Mouse (Mus musculus) forelimb bud, embryonic 11.5 days (tissue): ENCODE measurements around the gene Fhit.

ENCODE experiments used
- DNase-seq: peaks from one replicate; pipeline ENCODE4 v3.0.0-alpha.2; 2012; ENCODE audit warnings: low read depth, low spot score

Fhit gene

DNA sequence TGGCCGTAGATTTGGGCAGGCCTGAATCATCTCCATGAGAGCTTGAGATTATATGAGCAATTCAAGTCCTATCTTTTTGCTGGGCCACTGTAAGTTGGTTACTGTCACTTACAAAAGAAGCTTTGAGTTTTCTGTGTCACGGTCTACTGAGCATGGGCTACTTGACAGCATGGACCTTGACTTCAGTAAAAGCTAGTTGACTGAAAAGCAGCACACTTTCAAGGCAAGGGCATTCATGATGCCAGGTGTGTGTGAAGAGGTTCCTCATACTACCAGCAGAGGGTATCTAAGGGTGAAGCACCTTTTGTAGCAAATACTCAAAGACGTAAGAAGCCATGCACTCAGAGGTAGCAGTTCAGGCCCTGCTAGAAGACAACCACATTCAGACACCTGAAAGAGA, 1548.7 kb downstream of the Fhit start:
- no peak for DNase-seq

DNA sequence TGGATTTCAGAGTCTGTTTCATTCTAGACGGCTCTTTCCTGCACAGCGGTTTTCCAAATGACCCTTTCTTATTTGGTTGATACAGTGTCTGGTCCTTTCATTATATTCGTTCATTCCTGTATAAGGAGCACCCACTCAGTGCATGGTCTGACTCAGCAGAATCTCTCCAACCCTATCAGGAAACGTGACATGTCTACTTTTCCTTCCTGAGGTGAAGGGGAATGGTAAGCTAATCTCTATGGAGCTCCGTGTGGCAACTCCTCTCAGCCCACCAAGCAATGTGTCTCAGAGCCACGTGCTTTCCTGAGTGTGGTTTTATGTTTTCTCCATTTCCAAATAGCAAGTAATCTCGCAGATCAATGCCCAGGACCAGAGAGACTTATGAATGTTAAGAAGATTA, 1552.7 kb downstream of the Fhit start:
- no peak for DNase-seq

DNA sequence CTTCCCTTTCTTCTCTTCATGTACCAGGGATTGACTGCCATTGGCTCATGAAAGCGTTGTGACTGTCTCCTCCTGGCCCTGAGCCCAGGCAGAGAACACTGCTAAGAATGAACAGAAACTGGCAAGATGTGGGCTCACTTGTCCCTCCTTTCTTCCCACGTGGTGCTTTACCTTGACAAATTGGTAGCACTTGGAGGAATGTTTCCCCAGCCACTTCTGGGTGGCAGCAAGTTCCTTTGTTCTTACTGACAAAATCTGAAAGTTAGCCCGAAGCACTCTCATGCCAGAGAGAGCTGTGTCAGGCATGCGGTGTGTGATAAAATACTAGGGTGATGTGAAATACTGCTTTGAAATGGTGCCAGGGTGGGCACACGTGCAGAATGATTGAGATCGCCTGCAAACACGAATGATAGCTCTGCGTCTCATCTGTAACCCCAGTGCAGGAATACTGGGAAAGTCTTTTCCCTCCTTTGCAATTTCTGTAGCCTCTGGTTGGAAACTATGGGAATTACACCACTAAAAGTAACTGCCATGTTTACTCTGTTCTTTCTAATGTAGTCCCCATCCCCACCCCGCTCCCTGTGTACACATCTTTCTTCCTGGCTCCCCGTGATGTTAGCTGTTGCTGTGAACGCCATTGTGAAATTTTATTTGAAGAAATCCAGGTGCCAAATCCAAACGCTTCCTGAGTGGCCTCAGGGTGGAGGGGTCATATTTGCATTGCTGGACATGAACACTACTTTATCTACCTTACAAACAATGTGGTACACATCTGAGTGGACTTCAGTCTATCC, 1555.1 kb downstream of the Fhit start:
- DNase-seq: no peak

DNA sequence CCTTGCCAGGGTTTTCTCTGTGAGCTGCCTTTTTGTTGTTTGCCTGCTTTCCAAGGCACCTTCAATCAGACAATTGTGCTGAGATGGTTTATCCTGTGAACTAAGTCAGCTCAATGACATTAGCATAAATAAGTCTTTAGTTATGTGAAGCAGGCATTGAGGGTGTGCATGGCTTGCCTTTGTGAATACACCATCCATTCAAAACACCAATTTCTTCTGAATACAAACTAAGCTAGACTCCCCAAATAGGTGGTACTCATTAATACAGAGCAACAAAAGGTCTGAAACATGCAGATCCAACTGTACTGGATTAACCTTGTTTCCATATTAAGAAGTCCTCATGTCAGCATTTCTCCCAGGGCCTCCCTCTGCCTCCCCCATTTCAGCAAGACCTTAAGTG, 1561.6 kb downstream of the Fhit start:
- DNase-seq: no peak

DNA sequence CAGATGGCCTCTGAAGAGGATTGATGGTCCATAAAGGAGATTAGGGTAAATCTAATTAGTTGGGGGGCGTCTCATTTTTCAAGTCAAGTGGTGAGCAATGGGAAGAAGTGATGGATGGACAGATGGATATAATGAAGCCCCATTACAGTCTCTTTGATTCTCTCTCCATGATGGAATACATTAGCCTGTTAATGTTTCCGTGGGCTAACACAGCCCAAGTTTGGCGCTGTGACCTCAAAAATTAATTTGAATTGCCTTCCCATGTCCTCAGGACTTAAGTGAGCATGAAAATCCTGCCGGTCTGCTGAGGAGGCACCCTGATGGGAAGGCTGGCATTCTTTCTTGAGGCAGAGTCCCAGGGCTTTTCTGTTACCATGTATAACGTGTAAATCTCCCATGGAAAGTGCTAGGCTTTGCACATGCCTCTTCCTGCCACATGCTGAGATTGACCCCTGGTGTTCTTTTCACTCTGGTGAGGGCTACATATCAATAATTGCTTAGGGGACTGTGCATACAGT, 1564.3 kb downstream of the Fhit start:
- DNase-seq: no peak

DNA sequence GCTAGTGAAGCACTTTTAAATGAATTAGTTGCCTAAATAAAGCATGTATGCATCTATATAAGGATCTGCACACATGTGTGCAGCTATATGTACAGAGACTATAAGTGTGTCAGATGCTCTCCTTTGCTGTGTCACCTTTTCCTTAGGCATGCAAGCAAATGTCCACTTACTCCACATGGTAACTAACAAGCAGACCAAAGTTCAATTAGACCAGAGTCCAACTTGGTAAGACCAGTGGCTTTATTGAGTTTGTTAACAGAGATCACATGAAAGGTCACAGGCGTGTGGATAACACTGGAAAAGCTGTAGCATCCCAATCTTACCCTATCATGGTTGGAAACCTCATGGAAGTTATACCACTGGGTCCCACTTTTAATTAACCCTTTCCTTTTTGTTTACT, 1572.7 kb downstream of the Fhit start:
- DNase-seq: no peak

DNA sequence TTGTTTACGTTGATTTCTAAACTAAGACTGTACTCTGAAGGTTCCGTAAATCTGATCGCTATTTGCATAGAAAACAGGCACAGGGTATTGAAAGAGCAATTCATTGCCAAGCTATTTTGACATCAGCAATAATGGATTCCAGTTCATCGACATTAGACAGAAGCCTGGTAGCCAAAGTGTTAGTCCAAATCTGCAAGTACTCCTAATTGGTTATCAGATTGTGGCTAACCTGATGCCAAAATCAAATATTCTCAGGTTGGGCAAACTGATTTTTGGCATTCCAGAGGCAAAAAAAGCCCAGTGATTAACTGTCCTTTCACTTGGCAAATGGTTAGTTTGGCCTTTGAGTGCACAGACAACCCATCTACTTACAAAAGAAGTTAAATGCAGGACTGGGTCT, 1573.9 kb downstream of the Fhit start:
- DNase-seq: no peak

DNA sequence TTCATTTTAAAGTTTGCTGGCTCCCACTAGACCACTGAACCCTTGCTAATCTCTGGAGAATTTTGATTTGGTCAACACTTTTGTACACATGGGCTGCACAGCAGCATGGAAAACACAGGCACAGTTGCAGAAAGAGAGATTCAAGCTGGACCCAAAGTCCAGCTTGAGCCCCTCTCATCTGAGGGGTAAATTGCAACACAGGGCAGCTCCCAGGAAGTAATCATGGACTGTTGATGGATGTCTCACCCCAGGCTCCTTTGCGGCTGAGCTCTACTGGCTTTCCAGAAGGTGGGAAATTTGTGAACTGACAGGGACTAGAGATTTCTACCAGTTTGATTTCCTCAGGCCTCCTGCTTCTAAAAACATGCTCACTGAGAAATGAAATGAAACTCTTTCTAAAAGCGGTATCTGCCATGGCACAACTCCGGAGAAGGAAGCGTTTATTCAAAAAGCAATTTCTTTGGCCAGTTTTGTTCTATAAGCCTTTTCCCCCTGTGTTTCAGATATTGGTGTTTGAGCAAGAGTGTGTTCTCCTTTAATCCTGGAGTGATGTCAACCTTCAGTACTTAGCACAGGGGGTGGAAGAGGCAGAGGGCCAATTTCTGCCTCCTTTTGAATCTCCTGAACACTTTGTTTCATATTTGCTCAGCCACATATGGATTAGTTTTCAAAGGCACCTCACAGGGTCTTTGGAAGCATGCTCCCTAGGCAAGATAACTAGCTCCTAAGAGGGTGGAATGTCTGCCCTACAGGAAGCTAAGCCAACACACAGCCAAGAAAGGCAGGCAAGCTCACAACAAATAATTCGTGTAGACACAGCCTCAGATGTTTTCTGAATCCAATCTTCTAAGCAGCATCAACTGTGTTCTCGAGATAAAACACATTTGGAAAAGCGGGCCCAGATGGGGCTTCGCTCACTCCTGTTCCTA, 1578.3 kb downstream of the Fhit start:
- DNase-seq: no peak

DNA sequence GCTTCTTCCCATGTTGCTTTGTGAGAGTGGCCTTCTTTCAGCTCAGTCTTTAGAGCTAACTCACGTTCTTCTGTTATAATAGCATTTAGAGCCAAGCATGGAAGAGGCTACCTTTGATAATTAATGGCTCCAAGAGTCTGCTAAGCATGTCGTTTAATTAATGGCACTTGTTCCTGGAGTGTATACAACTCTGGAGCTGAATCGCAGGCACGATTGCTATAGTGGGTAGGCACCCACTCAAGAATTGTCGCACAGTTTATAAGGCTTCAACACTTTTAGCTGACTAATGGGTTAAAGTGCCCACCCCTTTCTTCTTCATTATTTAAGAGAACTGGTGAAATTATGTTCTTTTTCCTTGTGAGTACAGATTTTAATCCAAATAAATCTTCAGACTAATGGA, 1605.5 kb downstream of the Fhit start:
- no peak for DNase-seq

DNA sequence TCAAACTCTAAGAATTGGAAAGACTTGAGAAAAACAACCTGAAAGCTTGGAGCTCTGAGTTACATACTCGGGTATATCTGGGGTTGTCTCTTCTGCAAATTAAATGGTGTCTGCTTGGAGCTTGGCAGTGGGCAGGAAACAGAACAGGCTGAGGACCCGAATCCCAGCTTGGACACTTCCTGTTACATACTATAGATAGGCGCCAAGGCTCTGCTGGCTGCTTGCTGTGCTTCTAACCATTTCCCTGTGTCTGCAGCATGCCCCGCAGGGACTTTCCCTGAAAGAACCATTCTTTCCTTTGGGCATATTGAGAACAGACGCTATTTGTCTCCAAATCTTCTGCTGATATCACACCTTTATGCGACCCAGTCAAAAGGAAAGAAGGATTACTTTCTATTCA, 1606.0 kb downstream of the Fhit start:
- peak; percentile 6 for DNase-seq

DNA sequence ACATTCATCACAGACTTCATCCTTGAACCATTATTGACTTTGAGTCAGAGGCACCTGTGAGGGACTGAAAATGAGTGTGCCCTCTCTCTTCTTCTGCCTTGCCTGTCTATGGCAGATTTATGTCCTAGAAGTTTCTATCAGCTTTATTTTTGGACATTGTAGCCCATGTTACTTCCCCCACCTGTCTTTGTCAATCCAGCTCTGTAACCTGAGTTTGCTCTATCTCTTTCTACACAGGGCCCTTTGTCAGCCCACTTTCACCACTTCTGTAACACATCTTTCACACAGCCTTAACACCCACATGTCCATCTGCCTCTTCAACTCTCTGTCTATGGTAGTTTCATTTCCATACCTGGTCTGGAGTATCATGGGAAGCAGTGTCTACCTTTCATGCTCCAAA, 1609.7 kb downstream of the Fhit start:
- no peak for DNase-seq

DNA sequence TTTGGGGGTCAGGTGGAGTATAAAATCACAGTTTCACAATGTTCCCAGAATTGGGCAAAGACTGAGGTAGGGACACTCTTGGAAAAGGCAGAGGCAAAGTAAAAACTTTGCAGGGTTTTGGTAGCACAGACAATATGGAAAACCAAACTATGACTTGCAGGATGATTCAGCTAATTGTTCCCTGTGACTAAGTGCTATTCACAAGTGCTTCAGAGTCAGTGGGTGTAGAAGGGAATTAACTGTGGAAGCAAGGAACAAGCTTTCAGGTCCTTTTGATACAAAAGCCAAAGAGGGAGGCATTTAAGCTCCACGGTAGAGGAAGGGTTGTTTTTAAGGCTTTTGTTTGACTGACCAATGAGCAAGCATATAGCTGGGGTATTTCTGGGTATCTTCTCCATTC, 1613.9 kb downstream of the Fhit start:
- no peak for DNase-seq

DNA sequence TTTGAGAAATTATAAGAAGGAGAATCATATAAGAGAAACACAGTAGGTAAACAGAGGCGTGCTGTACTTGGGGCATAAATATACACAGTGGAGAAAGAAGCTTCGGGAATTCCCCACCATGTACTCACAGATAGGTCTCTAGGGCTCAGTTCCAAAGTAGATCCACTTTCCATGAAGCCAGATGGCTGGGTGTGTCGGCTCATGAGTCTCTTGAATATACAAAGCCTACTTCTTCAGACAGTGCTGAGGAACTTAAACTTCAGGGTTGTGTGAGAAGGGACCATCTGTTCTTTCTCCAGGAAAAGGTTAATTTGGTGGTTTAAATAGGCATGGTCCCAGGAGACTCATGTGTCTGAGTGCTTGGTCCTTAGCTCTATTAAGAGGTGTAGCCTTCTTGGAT, 1617.5 kb downstream of the Fhit start:
- DNase-seq: no peak

DNA sequence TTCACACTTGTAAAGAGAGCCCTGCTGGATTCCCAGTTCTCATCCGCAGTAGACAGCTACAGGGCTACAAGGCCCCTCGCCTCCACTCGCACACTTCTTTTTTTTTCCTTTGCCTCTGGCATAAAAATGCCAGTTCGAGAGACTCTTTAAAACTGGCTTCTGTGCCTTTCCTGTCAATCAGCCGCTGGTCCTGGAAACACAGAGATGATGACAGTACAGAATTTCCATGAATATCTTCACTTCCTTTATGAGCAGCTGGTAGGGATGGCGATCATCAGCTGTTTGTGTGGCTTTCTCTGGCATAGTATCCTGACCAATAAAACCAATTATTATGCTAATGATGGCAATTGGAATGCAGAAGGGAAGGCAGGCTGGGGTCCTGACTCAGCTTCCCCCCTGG, 1626.3 kb downstream of the Fhit start:
- DNase-seq: no peak

DNA sequence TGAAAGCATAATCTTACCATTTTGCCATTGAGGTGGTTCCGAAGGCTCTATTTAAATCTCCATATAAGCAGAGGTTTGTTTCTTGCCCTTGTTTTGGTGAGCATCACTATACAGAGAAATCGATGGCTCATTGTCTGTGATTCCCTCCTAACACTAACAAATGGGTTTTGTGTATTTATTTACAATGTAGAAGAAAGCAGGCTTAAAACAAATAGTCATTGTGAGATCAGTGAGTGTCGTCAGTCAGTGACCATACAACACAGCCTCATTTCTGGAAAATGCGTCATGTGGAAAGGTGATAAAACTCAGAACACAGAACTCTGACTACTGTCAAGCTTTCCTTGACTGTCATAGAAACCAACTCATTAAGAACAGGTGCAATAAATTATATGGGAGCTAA, 1632.6 kb downstream of the Fhit start:
- no peak for DNase-seq

DNA sequence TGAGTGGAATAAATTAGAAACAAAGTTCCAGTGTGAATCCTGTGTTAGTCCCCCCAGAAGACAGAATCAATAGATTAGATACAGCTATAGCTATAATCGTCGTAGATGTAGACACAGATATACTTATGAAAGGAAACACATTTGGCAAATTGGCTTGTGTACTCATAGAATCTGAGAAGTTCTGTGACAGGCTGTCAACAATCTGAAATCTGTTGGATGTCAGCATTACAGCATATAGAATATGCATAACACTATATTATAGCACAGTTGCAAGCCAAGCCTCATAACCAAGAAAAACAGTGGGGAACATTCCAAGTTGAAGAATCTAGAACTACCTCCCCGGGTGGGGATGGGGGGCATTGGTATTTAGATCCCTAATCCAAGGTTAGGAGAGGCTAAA, 1635.7 kb downstream of the Fhit start:
- no peak for DNase-seq

DNA sequence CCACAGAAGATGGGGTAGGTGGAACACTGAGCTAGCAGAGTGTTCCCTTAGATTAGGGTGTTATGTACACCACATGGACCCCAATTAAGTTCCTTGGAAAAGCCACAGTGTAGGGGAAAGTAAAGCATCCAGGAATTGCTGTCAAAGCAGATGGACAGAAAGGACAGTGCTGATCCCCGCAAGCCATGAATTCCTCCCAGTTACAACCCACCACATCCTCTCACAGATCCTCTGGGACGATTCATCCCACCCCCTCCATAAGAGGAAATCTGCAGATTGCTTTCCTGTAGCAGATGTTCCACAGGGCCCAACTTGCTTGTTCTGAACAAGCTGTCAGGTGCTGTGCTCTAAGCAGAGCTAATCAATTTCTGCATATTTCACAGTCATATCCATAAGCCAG, 1644.2 kb downstream of the Fhit start:
- no peak for DNase-seq

DNA sequence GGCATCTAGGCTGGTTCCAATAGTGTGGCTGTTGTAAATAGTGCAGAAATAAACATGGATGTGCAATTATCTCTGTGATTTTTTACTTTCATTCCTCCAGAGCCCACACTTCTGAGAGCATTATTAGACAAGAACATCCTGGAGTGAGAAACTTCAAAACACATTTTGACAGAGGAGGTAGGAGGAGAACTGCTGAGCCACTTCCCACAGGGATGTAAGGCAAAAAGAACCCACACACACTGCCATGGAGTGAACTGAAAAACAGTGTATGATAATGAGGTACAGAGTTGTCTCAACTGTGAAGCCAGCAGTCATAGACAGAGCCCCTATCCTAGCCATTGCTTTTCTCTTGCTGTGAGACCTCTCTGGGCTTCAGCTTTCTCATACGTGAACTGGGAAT, 1652.2 kb downstream of the Fhit start:
- DNase-seq: no peak
